Mouse (Mus musculus) cerebellum, adult 9-11 months (tissue): ENCODE data around the gene Slco2a1.

Experiments used
- DNase-seq: peaks from one replicate; pipeline ENCODE4 v3.0.0; 2022

Slco2a1 gene

GRCm38 (mm10) chr9:102988462-102988861, at the start of gene Slco2a1:
Gene Slco2a1 (plus strand): TSS chr9:102988712.
- no peak for DNase-seq

- no peak for DNase-seq
Measured at GRCm38 (mm10) chr9:102942221-102942620, 46.3 kb upstream of the Slco2a1 start.

GRCm38 (mm10) chr9:102944891-102945290, 43.6 kb upstream of the Slco2a1 start:
- DNase-seq, result no peak

GRCm38 (mm10) chr9:102946469-102947015, 42.0 kb upstream of the Slco2a1 start:
- DNase-seq, result no peak

GRCm38 (mm10) chr9:102948706-102949105, 39.8 kb upstream of the Slco2a1 start:
- no peak for DNase-seq

- no peak for DNase-seq
Measured at GRCm38 (mm10) chr9:102951091-102951994, 37.2 kb upstream of the Slco2a1 start.

- no peak for DNase-seq
Measured at GRCm38 (mm10) chr9:102955866-102956265, 32.6 kb upstream of the Slco2a1 start.

GRCm38 (mm10) chr9:102958703-102959102, 29.8 kb upstream of the Slco2a1 start:
- DNase-seq, result no peak

- DNase-seq, result no peak
Measured at GRCm38 (mm10) chr9:102961356-102962092, 27.0 kb upstream of the Slco2a1 start.

- no peak for DNase-seq
Measured at GRCm38 (mm10) chr9:102962093-102962788, 26.3 kb upstream of the Slco2a1 start.

- no peak for DNase-seq
Measured at GRCm38 (mm10) chr9:102963321-102963720, 25.2 kb upstream of the Slco2a1 start.

GRCm38 (mm10) chr9:102964644-102965043, 23.9 kb upstream of the Slco2a1 start:
- no peak for DNase-seq

- DNase-seq, result no peak
Measured at GRCm38 (mm10) chr9:102972393-102973050, 16.0 kb upstream of the Slco2a1 start.

- no peak for DNase-seq
Measured at GRCm38 (mm10) chr9:102975887-102976286, 12.6 kb upstream of the Slco2a1 start.

- DNase-seq, result no peak
Measured at GRCm38 (mm10) chr9:102977090-102977489, 11.4 kb upstream of the Slco2a1 start.

- no peak for DNase-seq
Measured at GRCm38 (mm10) chr9:102977791-102978492, 10.6 kb upstream of the Slco2a1 start.

- DNase-seq, result peak; percentile 12
Measured at GRCm38 (mm10) chr9:102979011-102979700, 9.4 kb upstream of the Slco2a1 start.

GRCm38 (mm10) chr9:102979956-102980355, 8.6 kb upstream of the Slco2a1 start:
- no peak for DNase-seq

GRCm38 (mm10) chr9:102980420-102980819, 8.1 kb upstream of the Slco2a1 start:
- no peak for DNase-seq

GRCm38 (mm10) chr9:102981791-102982190, 6.7 kb upstream of the Slco2a1 start:
- DNase-seq, result no peak

- DNase-seq, result no peak
Measured at GRCm38 (mm10) chr9:102982376-102982775, 6.1 kb upstream of the Slco2a1 start.
